Mouse (Mus musculus) lung, adult 2 months (tissue): ENCODE data around the gene Cdk8.

Experiments
- CTCF ChIP-seq: fragments of 200-500 bp; IDR thresholded peaks from 2 replicates; pipeline ENCODE4 v1.5.1; 2011; ENCODE audit warnings: mild to moderate bottlenecking, low read length, control low read depth; ENCODE audit not compliant: insufficient read depth
- POLR2A ChIP-seq: fragments of 200-500 bp; IDR thresholded peaks from 2 replicates; pipeline ENCODE4 v1.6.1; 2011; ENCODE audit warnings: low read depth, mild to moderate bottlenecking, control low read depth, low read length, borderline replicate concordance; ENCODE audit errors: extremely low read depth

DNA sequence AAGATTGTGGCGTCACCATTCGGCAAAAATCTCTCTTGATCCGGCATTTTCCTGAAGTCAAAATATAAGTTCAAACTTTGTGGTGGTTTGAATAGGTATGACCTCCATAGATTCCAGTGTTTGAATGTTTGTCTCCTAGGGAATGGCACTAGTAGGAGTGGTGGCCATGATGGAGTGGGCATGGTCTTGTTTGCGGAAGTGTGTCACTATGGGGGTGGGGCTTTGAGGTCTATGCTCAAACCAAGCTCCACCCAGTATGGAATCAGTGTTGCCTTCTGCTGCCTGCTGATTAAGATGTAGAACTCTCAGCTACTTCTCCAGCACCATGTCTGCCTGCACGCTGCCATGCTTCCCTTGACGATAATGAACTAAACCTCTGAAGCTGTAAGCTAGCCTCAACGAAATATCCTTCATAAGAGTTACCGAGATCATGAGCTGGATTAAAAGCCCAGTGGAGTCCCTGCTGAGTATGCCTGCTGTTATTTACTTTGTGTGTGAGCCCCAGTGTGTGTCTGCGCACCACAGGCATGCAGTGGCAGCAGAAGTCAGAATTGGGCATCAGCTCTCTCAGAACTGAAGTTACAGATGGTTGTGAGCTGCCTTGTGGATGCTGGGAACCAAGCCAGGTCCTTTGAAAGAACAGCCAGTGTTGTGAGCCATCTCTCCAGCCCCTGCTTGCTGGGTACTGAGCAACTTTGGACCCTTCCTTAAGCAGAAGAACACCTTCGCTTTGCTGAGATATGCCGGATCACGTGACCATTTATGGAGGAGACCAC, 114.1 kb downstream of the Cdk8 start:
- TF ChIP-seq CTCF = no peak
- TF ChIP-seq POLR2A = no peak
